Mouse (Mus musculus) midbrain, embryonic 11.5 days (tissue): ENCODE results near the gene Lrrc19. TPM values are rescaled to one million over a fixed set of nuclear protein-coding genes. Genes with fewer than 3 reads are reported as not detected.
"Not testable (repeated sequence)": the region's sequence is repeated elsewhere in the genome, so short reads cannot be mapped to it uniquely, and the experiment has no call there.

ENCODE experiments used
- ATAC-seq: fragments of 200-750 bp; cut with Nextera tagmentation; 2 replicates; pipeline ENCODE4 v1.8.0; 2017; ENCODE audit warnings: moderate TSS enrichment, moderate library complexity; ENCODE audit not compliant: low FRiP score
- DNase-seq: peaks from one replicate; pipeline ENCODE4 v3.0.0; 2015; ENCODE audit warnings: low spot score; ENCODE audit errors: missing footprints
- H3K27ac ChIP-seq: fragments of 300-500 bp; sonication (generic); 2 replicates; pipeline ENCODE4 v1.5.1; 2014; ENCODE audit warnings: low read depth, low read length
- H3K27me3 ChIP-seq: fragments of 300-500 bp; sonication (generic); 2 replicates; pipeline ENCODE4 v1.6.1; 2014; ENCODE audit warnings: mild to moderate bottlenecking, low read length, moderate library complexity, mixed read lengths; ENCODE audit not compliant: control insufficient read depth, insufficient read depth
- H3K36me3 ChIP-seq: fragments of 300-500 bp; sonication (generic); 2 replicates; pipeline ENCODE4 v1.6.1; 2014; ENCODE audit warnings: mild to moderate bottlenecking, low read length, moderate library complexity, mixed read lengths; ENCODE audit not compliant: control insufficient read depth, insufficient read depth
- H3K4me1 ChIP-seq: fragments of 300-500 bp; sonication (generic); 2 replicates; pipeline ENCODE4 v1.6.1; 2014; ENCODE audit warnings: low read length; ENCODE audit not compliant: control insufficient read depth, insufficient read depth
- H3K4me2 ChIP-seq: fragments of 300-500 bp; sonication (generic); 2 replicates; pipeline ENCODE4 v1.6.1; 2014; ENCODE audit warnings: mild to moderate bottlenecking, moderate library complexity
- H3K4me3 ChIP-seq: fragments of 300-500 bp; sonication (generic); 2 replicates; pipeline ENCODE4 v1.5.1; 2014; ENCODE audit warnings: low read depth, low read length
- H3K9ac ChIP-seq: fragments of 300-500 bp; sonication (generic); 2 replicates; pipeline ENCODE4 v1.6.1; 2014; ENCODE audit warnings: low read length
- H3K9me3 ChIP-seq: fragments of 300-500 bp; sonication (generic); 2 replicates; pipeline ENCODE4 v1.6.1; 2016; ENCODE audit warnings: low read length; ENCODE audit not compliant: control insufficient read depth
- WGBS: fragments of 180-500 bp; shearing (Covaris S2); extraction: QIAGEN DNeasy Blood & Tissue Kit; methylation state at CpG from one replicate; pipeline ENCODE4 v1.1.7; 2014; 5-methylcytosine and 5-hydroxymethylcytosine counted together
- polyA plus RNA-seq: library from polyadenylated mRNA; unstranded; fragments of >200 nt; fragmentation: Nextera tagmentation; extraction: Ambion mirVana; gene quantifications from 2 replicates; pipeline ENCODE4 v1.2.1, GENCODE M21; 2014

Gene Lrrc19
- polyA plus RNA-seq, 1 experiment from 2014 or later: 0.53 TPM

DNA sequence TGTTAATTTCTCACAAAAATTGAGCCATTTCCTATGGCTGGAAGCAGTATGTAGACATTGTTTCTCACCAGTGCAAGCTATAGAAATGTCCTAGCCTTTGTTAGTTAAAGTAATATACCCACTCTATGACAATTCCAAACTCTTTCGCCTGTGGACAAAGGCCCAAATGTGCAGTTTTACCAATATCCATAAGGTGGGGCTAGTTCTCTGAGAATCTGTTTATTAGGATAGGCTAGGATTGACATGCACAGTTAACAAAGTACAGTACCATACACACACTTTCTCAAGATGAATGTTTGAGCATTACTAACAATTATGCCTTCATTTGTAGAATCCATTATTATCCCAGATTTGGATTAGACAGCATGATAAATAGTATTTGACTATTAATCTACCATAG, 19.8 kb upstream of the Lrrc19 start:
- DNase-seq (peak; percentile 88), ATAC-seq (peak; percentile 69)
- Histone ChIP-seq H3K9me3 (no peaks in the 10 kb centered on the region), H3K9ac (no peak overlapping the region), H3K27ac (no peak overlapping the region), H3K4me2 (no peak overlapping the region), H3K36me3 (no peaks in the 10 kb centered on the region), H3K4me3 (no peak overlapping the region), H3K4me1 (no peaks in the 10 kb centered on the region), H3K27me3 (no peaks in the 10 kb centered on the region)
- 54% methylated on average over 1 of the region's 1 CpGs for WGBS

DNA sequence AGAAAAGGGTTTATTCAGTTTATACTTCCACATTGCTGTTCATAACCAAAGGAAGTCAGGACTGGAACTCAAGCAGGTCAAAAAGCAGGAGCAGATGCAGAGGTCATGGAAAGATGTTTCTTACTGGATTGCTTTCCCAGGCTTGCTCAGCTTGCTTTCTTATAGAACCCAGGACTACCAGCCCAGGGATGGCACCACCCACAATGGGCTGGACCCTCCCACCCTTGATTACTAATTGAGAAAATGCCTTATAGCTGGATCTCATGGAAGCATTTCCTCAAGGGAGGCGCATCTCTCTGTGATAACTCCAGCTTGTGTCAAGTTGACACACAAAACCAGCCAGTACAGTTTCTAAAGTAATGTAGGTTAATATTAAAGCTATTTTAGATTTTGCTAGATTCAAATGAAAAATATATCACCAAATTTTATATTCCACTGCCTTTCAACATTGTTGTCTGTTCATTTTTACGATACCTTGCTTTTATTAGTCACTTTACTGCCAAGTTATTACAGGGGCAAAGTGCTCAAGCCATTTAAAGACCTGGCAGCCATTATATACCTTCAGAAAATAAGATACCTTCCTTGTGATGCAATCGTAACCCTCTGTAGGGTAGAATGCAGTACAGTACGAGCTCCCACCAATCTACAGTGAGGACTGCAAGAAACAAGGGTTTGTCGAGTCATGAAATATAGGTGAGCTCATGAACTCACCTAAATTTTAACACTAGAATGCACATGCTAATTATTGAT, 657 bp upstream of the Lrrc19 start:
- not testable (repeated sequence) for H3K9me3 ChIP-seq
- WGBS: 92% methylated on average over 5 of the region's 5 CpGs

DNA sequence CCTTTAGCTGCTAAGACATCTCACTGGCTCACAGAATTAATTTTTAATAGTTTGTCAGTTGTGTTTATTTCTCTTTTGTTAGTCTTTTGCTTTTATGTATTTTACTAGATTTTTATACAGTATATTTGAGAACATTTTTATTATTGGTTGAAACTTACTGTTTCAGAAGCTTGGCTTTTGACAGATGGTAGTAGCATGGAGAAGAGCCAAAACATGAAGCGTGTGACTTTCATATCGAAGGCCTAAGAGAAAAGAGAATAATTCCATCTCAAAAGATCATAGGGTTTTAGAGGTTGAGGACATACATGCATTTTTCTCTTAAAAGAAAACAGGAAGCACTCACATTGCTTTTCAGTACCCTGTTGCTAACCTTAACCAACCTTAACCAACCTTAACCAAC, 6.8 kb downstream of the Lrrc19 start:
- DNase-seq (no peak), ATAC-seq (no peak)
- H3K9me3 ChIP-seq: no peaks in the 10 kb centered on the region
- no peaks in the 10 kb centered on the region for H3K4me1 ChIP-seq
- no peaks in the 10 kb centered on the region for H3K27me3 ChIP-seq
- no peak overlapping the region for H3K4me3 ChIP-seq
- no peak overlapping the region for H3K4me2 ChIP-seq
- H3K9ac ChIP-seq: no peak overlapping the region
- 98% methylated on average over 2 of the region's 2 CpGs for WGBS
- no peaks in the 10 kb centered on the region for H3K36me3 ChIP-seq
- no peak overlapping the region for H3K27ac ChIP-seq

More for the DNA sequence above, 657 bp upstream of the Lrrc19 start:
- not testable (repeated sequence) for H3K27ac ChIP-seq, H3K4me1 ChIP-seq, H3K9ac ChIP-seq, H3K4me3 ChIP-seq, H3K4me2 ChIP-seq, H3K27me3 ChIP-seq, DNase-seq, ATAC-seq, H3K36me3 ChIP-seq

DNA sequence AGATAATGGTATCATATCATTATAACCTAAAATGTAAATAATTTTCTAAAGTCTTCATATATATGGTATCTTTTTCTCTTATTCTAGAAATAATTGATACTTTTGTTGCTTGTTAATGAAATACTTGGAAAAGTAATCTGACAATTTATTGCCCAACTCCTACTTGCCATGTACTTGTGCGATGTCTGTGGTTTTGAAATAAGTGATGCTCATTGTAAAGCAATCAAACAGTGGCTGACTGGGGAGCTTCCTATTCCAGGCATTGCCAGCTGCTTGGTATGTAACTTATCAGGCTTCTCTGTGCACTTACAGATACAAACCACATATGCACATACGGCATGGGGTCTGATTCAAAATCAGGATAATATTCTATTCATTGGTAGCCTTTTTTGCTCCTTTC, 29.9 kb downstream of the Lrrc19 start:
- H3K9me3 ChIP-seq: no peaks in the 10 kb centered on the region
- DNase-seq (no peak), ATAC-seq (no peak)
- no peaks in the 10 kb centered on the region for H3K27me3 ChIP-seq
- H3K4me2 ChIP-seq: no peak overlapping the region
- no peak overlapping the region for H3K4me3 ChIP-seq
- no peaks in the 10 kb centered on the region for H3K4me1 ChIP-seq
- no peak overlapping the region for H3K9ac ChIP-seq
- no peaks in the 10 kb centered on the region for H3K36me3 ChIP-seq
- H3K27ac ChIP-seq: no peak overlapping the region
- 94% methylated on average over 2 of the region's 2 CpGs for WGBS

DNA sequence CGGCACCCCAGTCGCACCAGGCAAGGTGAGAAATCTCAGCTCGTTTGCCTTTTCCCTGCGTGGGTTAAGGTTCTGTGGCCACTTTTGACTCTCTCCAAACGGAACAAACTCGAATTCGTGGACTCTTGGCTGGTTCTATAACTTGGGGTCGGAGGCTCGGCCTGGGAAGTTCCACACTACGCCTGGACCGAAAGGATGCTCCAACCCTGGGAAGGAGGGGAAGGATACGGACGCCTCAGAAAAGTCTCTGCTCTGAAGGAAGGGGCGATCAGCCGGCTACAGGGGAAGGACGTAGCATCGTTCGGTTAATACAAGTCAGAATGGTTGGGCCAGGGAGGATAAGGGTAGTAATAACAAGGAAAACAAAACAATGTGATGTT, 35.3 kb downstream of the Lrrc19 start:
- Histone ChIP-seq H3K36me3 (no peaks in the 10 kb centered on the region), H3K9me3 (no peaks in the 10 kb centered on the region), H3K27ac (peak overlapping the region; percentile 68), H3K27me3 (no peaks in the 10 kb centered on the region), H3K4me3 (peak overlapping the region; percentile 60), H3K4me2 (peak overlapping the region; percentile 69), H3K9ac (peak overlapping the region; percentile 81), H3K4me1 (peaks cover 2% of the 10 kb centered on the region)
- ATAC-seq (peak; percentile 84), DNase-seq (no peak)
- under 1% methylated on average over 18 of the region's 18 CpGs for WGBS

DNA sequence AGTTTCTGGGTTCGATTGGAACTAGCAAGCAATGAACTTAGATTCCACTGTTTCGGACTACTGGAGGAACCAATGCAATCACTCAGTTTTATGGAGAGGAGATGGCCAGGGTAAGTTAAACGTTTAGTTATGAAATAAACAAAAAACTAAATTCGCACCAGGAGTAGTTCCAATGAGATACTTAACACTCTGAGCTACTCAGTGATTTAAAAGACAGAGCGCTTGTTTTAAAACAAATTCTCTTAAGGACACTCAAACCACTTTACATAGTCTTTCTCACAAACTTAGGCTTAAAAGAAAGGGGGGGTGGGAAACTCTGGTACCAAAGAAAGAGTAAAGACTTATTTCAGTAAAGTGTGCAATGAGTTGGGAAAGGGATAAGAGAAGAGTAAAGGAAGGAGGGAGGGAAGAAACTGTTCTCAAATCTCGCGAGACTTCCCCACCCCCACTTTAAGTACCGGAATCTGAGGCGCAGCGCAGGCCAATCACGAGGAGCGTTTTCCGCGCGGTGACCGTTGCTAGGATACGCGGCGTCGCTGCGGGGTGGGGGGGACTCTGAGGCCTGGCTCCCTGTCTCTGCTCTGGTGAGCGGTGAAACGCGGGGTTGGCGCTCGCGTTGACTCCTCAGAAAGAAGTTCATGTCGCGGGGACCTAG, 35.8 kb downstream of the Lrrc19 start, which contains the start of gene Ift74:
Gene Ift74 (plus strand): TSS at position 520 of the 655 bp plus-strand sequence.
- Histone ChIP-seq H3K27me3 (no peaks in the 10 kb centered on the region), H3K4me1 (peaks cover 2% of the 10 kb centered on the region), H3K36me3 (no peaks in the 10 kb centered on the region), H3K4me2 (peak within 1 kb of the TSS; percentile 69), H3K4me3 (peak within 1 kb of the TSS; percentile 60), H3K27ac (peak within 1 kb of the TSS; percentile 68), H3K9me3 (no peaks in the 10 kb centered on the region), H3K9ac (peak within 1 kb of the TSS; percentile 81)
- ATAC-seq (peak; percentile 100), DNase-seq (peak; percentile 99)
- WGBS: 2% methylated on average over 29 of the region's 29 CpGs

DNA sequence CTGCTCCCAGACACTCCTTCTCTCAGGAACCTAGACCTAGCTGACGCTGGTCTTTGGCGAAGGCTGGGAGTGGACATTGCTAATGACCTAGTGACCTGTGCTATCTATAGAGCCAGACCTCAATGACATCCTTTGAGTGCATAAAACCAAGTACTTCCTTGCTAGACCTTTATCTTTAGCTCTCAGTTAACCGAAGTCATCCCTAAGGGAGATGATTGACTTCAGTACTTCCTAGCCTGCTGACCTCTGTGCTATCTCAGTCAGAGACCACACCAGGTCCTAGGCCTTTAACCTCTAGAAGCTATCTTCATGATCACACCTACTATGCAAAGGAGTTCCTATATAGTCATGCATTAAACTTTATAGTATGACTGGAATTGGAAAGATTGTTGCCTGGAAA, 39.6 kb downstream of the Lrrc19 start:
- 90% methylated on average over 3 of the region's 3 CpGs for WGBS
- H3K4me2 ChIP-seq: no peak overlapping the region
- ATAC-seq (no peak), DNase-seq (no peak)
- H3K27me3 ChIP-seq: no peaks in the 10 kb centered on the region
- peaks cover 2% of the 10 kb centered on the region for H3K4me1 ChIP-seq
- H3K27ac ChIP-seq: no peak overlapping the region
- no peak overlapping the region for H3K4me3 ChIP-seq
- H3K9me3 ChIP-seq: no peaks in the 10 kb centered on the region
- H3K9ac ChIP-seq: no peak overlapping the region
- no peaks in the 10 kb centered on the region for H3K36me3 ChIP-seq

DNA sequence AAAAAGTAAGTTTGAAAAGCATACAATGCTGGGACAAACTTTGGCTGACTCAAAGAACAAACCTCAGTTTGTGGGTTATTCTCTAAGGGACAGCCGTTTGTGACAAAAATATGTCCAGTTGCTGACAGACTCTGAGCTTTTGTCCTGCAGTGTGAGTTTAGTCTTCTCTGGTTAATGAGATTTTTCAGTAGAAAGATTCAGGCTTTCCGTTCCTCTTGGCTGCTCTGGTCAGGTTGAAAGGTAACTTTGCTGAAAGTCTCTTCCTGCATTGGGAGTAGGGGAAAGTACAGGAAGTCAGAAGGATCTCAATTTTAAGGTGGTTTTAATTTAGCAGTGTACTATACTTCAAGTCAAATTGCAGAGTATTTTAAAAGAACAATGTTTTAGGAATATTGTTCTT, 44.4 kb downstream of the Lrrc19 start:
- WGBS: 89% methylated on average over 2 of the region's 2 CpGs

DNA sequence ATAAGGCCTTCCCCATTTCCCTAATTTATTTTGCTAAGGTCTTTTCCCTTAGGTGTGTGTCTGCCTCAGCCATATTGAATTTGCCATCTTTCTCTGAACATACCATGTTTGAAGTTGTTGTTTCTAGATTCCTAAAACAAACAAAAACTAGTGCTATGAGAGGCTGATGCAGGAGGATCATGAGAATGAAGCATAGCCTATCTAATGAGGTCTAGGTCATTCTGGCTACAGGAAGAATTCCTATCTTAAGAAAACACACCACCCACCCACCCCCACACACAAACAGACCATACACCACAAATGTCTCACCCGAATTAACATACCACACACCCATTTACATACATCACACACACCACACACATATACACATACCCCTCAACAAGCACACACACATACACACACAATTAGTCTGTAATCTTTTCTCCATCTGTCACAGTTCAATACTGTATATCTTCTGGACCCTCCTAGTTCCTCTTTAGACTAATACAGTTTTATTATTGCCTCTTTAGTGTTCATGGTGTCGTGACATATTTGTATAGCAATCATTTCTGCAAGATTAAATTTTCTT, 45.4 kb downstream of the Lrrc19 start:
- no peak overlapping the region for H3K4me3 ChIP-seq

More for the DNA sequence above, 44.4 kb downstream of the Lrrc19 start:
- Histone ChIP-seq H3K36me3 (no peaks in the 10 kb centered on the region), H3K4me2 (no peak overlapping the region), H3K4me3 (no peak overlapping the region), H3K27ac (no peak overlapping the region), H3K27me3 (no peaks in the 10 kb centered on the region), H3K9ac (no peak overlapping the region), H3K4me1 (peaks cover 9% of the 10 kb centered on the region; the same call in 1 of the 2 replicates), H3K9me3 (no peaks in the 10 kb centered on the region)
- DNase-seq (no peak), ATAC-seq (no peak)

More for the DNA sequence above, 45.4 kb downstream of the Lrrc19 start:
- Histone ChIP-seq H3K27ac (no peak overlapping the region), H3K27me3 (no peaks in the 10 kb centered on the region), H3K36me3 (no peaks in the 10 kb centered on the region), H3K9ac (no peak overlapping the region), H3K4me1 (peaks cover 9% of the 10 kb centered on the region; the same call in 1 of the 2 replicates), H3K9me3 (no peaks in the 10 kb centered on the region), H3K4me2 (no peak overlapping the region)
- 90% methylated on average over 2 of the region's 2 CpGs for WGBS
- no peak for DNase-seq
- no peak for ATAC-seq
